Comparison of ENCODE assay signal across 7 mouse cellular contexts in the genomic region with DNA sequence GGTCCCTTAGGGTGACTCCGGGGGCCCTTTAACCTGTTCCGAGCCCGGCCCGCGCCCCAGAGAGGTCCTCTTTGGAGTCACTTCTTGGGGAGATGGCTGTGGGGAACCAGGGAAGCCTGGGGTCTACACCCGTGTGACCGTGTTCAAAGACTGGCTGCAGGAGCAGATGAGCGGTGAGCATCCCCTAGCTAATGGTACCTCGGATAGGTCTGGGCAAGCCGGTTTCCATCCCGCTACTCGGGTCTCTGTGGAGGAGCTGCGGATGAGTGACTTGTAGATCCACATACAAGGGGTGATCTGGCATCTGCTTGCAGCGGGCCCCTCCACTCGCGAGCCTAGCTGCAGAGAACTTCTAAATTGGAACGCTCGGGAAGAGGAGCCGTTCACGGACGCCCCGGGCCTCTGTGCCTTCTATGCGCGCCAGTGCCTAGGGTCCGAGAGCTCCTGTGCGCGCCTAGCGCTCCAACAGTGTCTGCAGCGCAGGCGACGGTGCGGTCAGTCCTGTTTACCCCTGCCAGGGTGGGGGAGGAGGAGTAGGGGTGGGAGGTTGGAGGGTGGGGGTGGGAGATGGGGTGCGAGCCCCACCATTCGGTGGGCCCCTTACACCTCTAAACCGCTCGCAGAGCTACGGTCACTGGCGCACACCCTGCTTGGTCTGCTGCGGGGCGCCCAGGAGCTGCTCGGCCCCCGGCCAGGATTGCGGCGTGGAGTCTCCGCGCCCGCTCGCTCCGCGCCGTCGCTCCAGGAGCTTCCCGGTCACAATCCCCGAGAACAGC. TPM values are rescaled to one million over a fixed set of nuclear protein-coding genes. Genes with fewer than 3 reads are reported as not detected.
DNase-seq lines count a peak whose midpoint lies in the region; ATAC-seq and TF ChIP-seq lines count a peak whose summit lies in the region.

No protein-coding gene starts in this region.

- peak overlapping the region; percentile 92 for H3K4me2 ChIP-seq in embryonic facial prominence, embryonic 12.5 days (replicated peaks)
- H3K4me2 ChIP-seq in hindbrain, embryonic 16.5 days (ENCODE audit: low read length), result peak overlapping the region; percentile 97
- peak overlapping the region; percentile 93 for H3K4me2 ChIP-seq in midbrain, postnatal 0 days (ENCODE audit: low read depth, low read length, poor library complexity, severe bottlenecking)

- no peaks in the 10 kb centered on the region for H3K79me2 ChIP-seq in liver, adult 2 months (ENCODE audit: control insufficient read depth, insufficient read depth, low read length)

- H3K9ac ChIP-seq in liver, adult 2 months (ENCODE audit: low read depth, low read length), result peak overlapping the region; percentile 76
- peak overlapping the region; percentile 52 for H3K9ac ChIP-seq in embryonic facial prominence, embryonic 12.5 days
- peak overlapping the region; percentile 67 for H3K9ac ChIP-seq in hindbrain, embryonic 16.5 days (ENCODE audit: low read depth, low read length)
- H3K9ac ChIP-seq in midbrain, postnatal 0 days (replicated peaks; ENCODE audit: low read length, poor library complexity, severe bottlenecking), result peak overlapping the region; percentile 33

- peaks cover 12% of the 10 kb centered on the region; the same call in 1 of the 2 replicates for H3K27me3 ChIP-seq in liver, adult 2 months (ENCODE audit: control insufficient read depth, insufficient read depth, low read length)
- H3K27me3 ChIP-seq in embryonic facial prominence, embryonic 12.5 days, result peaks cover 66% of the 10 kb centered on the region
- H3K27me3 ChIP-seq in hindbrain, embryonic 16.5 days (replicated peaks; ENCODE audit: control insufficient read depth, insufficient read depth, low read length), result peaks cover 26% of the 10 kb centered on the region
- H3K27me3 ChIP-seq in midbrain, postnatal 0 days (ENCODE audit: insufficient read depth, low read length), result peaks cover 22% of the 10 kb centered on the region

- WGBS in liver, adult 2 months, result 4% methylated on average over 51 of the region's 54 CpGs
- WGBS in embryonic facial prominence, embryonic 12.5 days, result 2% methylated on average over 54 of the region's 54 CpGs
- under 1% methylated on average over 51 of the region's 54 CpGs for WGBS in hindbrain, embryonic 16.5 days
- whole genome bisulfite sequencing in midbrain, postnatal 0 days, result 2% methylated on average over 54 of the region's 54 CpGs

- H3K27ac ChIP-seq in liver, adult 2 months (replicated peaks; ENCODE audit: insufficient read depth, low read depth, low read length), result no peak overlapping the region
- H3K27ac ChIP-seq in embryonic facial prominence, embryonic 12.5 days, result no peak overlapping the region
- H3K27ac ChIP-seq in hindbrain, embryonic 16.5 days (ENCODE audit: low read depth, low read length), result no peak overlapping the region
- H3K27ac ChIP-seq in midbrain, postnatal 0 days (ENCODE audit: low read depth, low read length), result no peak overlapping the region

- peak overlapping the region; percentile 69 for H3K4me3 ChIP-seq in liver, adult 2 months (ENCODE audit: insufficient read depth, low read depth, low read length)
- peak overlapping the region; percentile 47 for H3K4me3 ChIP-seq in embryonic facial prominence, embryonic 12.5 days
- H3K4me3 ChIP-seq in hindbrain, embryonic 16.5 days (ENCODE audit: low read length), result peak overlapping the region; percentile 59
- peak overlapping the region; percentile 48 for H3K4me3 ChIP-seq in midbrain, postnatal 0 days (ENCODE audit: low read depth, low read length)

- TF ChIP-seq POLR2A in liver, adult 2 months (IDR thresholded peaks at IDR 0.05; ENCODE audit: extremely low read depth, insufficient read depth, low read length), result no peak

- H3K36me3 ChIP-seq in liver, adult 2 months (ENCODE audit: control insufficient read depth, insufficient read depth, low read length), result no peaks in the 10 kb centered on the region
- no peaks in the 10 kb centered on the region for H3K36me3 ChIP-seq in embryonic facial prominence, embryonic 12.5 days
- H3K36me3 ChIP-seq in hindbrain, embryonic 16.5 days (ENCODE audit: control insufficient read depth, insufficient read depth, low read length), result no peaks in the 10 kb centered on the region
- no peaks in the 10 kb centered on the region for H3K36me3 ChIP-seq in midbrain, postnatal 0 days (ENCODE audit: insufficient read depth, low read length)

- ATAC-seq in embryonic facial prominence, embryonic 12.5 days (ENCODE audit: insufficient number of reproducible peaks, insufficient read depth, low FRiP score, low TSS enrichment), result 0 out of 2 replicates have a peak, but pooled peaks have one; percentile 12
- ATAC-seq in hindbrain, embryonic 16.5 days, result peak; percentile 73
- ATAC-seq in midbrain, postnatal 0 days (ENCODE audit: low FRiP score), result peak; percentile 28; the same call in 1 of the 2 replicates

- H3K4me1 ChIP-seq in liver, adult 2 months (ENCODE audit: control insufficient read depth, insufficient read depth, low read length), result peaks cover 5% of the 10 kb centered on the region; the same call in 1 of the 2 replicates
- peaks cover 15% of the 10 kb centered on the region for H3K4me1 ChIP-seq in embryonic facial prominence, embryonic 12.5 days
- peaks cover 18% of the 10 kb centered on the region for H3K4me1 ChIP-seq in hindbrain, embryonic 16.5 days (ENCODE audit: control insufficient read depth, insufficient read depth, low read depth, low read length)
- no peaks in the 10 kb centered on the region for H3K4me1 ChIP-seq in midbrain, postnatal 0 days (ENCODE audit: insufficient read depth, low read length)

- no peak for TF ChIP-seq CTCF in liver, adult 2 months (IDR thresholded peaks at IDR 0.05; ENCODE audit: low read depth, low read length)
- no peak for TF ChIP-seq CTCF in midbrain, postnatal 0 days (IDR thresholded peaks at IDR 0.05)

- no peak for DNase-seq in liver, adult 2 months (ENCODE audit: extremely low read depth, low read depth, low spot score)
- no peak for DNase-seq in liver
- DNase-seq in midbrain, postnatal 0 days (ENCODE audit: low spot score), result no peak
- DNase-seq in natural killer cell, adult 2 months (ENCODE audit: low spot score in 2 of 2), result no peak
- DNase-seq in left cerebral cortex, adult 11 months (ENCODE audit: low spot score), result no peak

- no peaks in the 10 kb centered on the region for H3K9me3 ChIP-seq in embryonic facial prominence, embryonic 12.5 days
- no peaks in the 10 kb centered on the region for H3K9me3 ChIP-seq in hindbrain, embryonic 16.5 days (ENCODE audit: control insufficient read depth, low read length)
- no peaks in the 10 kb centered on the region for H3K9me3 ChIP-seq in midbrain, postnatal 0 days (ENCODE audit: low read length)

RNA-seq across cellular contexts. Expression of gene Prss56, which starts 3.3 kb away (rescaled TPM):
- not detected in 2 replicates for total RNA-seq in liver, adult 2 months (2014; rRNA removed)
- not detected in 2 replicates for polyA plus RNA-seq in liver, adult 2 months (2012; rRNA removed)
- 1.1 and 2.6 TPM in 2 replicates for polyA plus RNA-seq in embryonic facial prominence, embryonic 12.5 days (2016; fragmentation: Nextera tagmentation; extraction: Ambion mirVana)
- polyA plus RNA-seq in hindbrain, embryonic 16.5 days (2015; fragmentation: Nextera tagmentation; extraction: Ambion mirVana), result 2.1 and 2.6 TPM in 2 replicates
- total RNA-seq in midbrain, postnatal 0 days (2014; rRNA removed), result 0.94 TPM in 1 of 2 replicates, not detected in the other
- 0.07 TPM in 1 of 2 replicates, not detected in the other for polyA plus RNA-seq in midbrain, postnatal 0 days (2015; fragmentation: Nextera tagmentation; extraction: Ambion mirVana)

RNA-seq across cellular contexts. Expression of gene Chrnd, which starts 4.0 kb away (rescaled TPM):
- total RNA-seq in liver, adult 2 months (2014; rRNA removed), result not detected in 2 replicates
- not detected in 2 replicates for polyA plus RNA-seq in liver, adult 2 months (2012; rRNA removed)
- polyA plus RNA-seq in embryonic facial prominence, embryonic 12.5 days (2016; fragmentation: Nextera tagmentation; extraction: Ambion mirVana), result 1.2 and 1.6 TPM in 2 replicates
- polyA plus RNA-seq in hindbrain, embryonic 16.5 days (2015; fragmentation: Nextera tagmentation; extraction: Ambion mirVana), result 0.62 TPM in 1 of 2 replicates, not detected in the other
- total RNA-seq in midbrain, postnatal 0 days (2014; rRNA removed), result not detected in 2 replicates
- polyA plus RNA-seq in midbrain, postnatal 0 days (2015; fragmentation: Nextera tagmentation; extraction: Ambion mirVana), result not detected in 2 replicates

RNA-seq across cellular contexts. Expression of gene Chrng, which starts 18.0 kb away (rescaled TPM):
- not detected in 2 replicates for total RNA-seq in liver, adult 2 months (2014; rRNA removed)
- polyA plus RNA-seq in liver, adult 2 months (2012; rRNA removed), result not detected in 2 replicates
- polyA plus RNA-seq in embryonic facial prominence, embryonic 12.5 days (2016; fragmentation: Nextera tagmentation; extraction: Ambion mirVana), result 6.0 and 9.8 TPM in 2 replicates
- 0.96 TPM in 1 of 2 replicates, not detected in the other for polyA plus RNA-seq in hindbrain, embryonic 16.5 days (2015; fragmentation: Nextera tagmentation; extraction: Ambion mirVana)
- 0.49 TPM in 1 of 2 replicates, not detected in the other for total RNA-seq in midbrain, postnatal 0 days (2014; rRNA removed)
- polyA plus RNA-seq in midbrain, postnatal 0 days (2015; fragmentation: Nextera tagmentation; extraction: Ambion mirVana), result not detected in 2 replicates

RNA-seq across cellular contexts. Expression of gene Eif4e2, which starts 27.3 kb away (rescaled TPM):
- 39.3 and 39.4 TPM in 2 replicates for total RNA-seq in liver, adult 2 months (2014; rRNA removed)
- 23.3 and 23.8 TPM in 2 replicates for polyA plus RNA-seq in liver, adult 2 months (2012; rRNA removed)
- 179 and 182 TPM in 2 replicates for polyA plus RNA-seq in embryonic facial prominence, embryonic 12.5 days (2016; fragmentation: Nextera tagmentation; extraction: Ambion mirVana)
- 79.3 and 88.1 TPM in 2 replicates for polyA plus RNA-seq in hindbrain, embryonic 16.5 days (2015; fragmentation: Nextera tagmentation; extraction: Ambion mirVana)
- 64.5 and 78.8 TPM in 2 replicates for total RNA-seq in midbrain, postnatal 0 days (2014; rRNA removed)
- polyA plus RNA-seq in midbrain, postnatal 0 days (2015; fragmentation: Nextera tagmentation; extraction: Ambion mirVana), result 91.0 and 92.7 TPM in 2 replicates

RNA-seq across cellular contexts. Expression of gene Ecel1, which starts 30.1 kb away (rescaled TPM):
- not detected in 2 replicates for total RNA-seq in liver, adult 2 months (2014; rRNA removed)
- polyA plus RNA-seq in liver, adult 2 months (2012; rRNA removed), result 0.02 TPM in 1 of 2 replicates, not detected in the other
- 1.9 and 2.3 TPM in 2 replicates for polyA plus RNA-seq in embryonic facial prominence, embryonic 12.5 days (2016; fragmentation: Nextera tagmentation; extraction: Ambion mirVana)
- 34.9 and 40.2 TPM in 2 replicates for polyA plus RNA-seq in hindbrain, embryonic 16.5 days (2015; fragmentation: Nextera tagmentation; extraction: Ambion mirVana)
- 15.8 and 16.2 TPM in 2 replicates for total RNA-seq in midbrain, postnatal 0 days (2014; rRNA removed)
- 16.7 and 18.9 TPM in 2 replicates for polyA plus RNA-seq in midbrain, postnatal 0 days (2015; fragmentation: Nextera tagmentation; extraction: Ambion mirVana)

Comparison
In these comparisons a context has a peak if more than half of its experiments do, and no peak if none do; other contexts are left out.
1. ATAC-seq: peak in every context shown above with its lines; median percentile 73 in hindbrain, embryonic 16.5 days; 28 in midbrain, postnatal 0 days; 12 in embryonic facial prominence, embryonic 12.5 days.